Mouse (Mus musculus) hindbrain, postnatal 0 days (tissue): Measurements from ENCODE around the gene Ctdsp2. TPM values are rescaled to one million over a fixed set of nuclear protein-coding genes. Genes with fewer than 3 reads are reported as not detected.
A peak's percentile ranks its signal among the peaks of the same experiment; 100 is the strongest.

Source experiments
- ATAC-seq: fragments of 200-750 bp; cut with Nextera tagmentation; 2 replicates; pipeline ENCODE4 v1.8.0; 2017; ENCODE audit warnings: mild to moderate bottlenecking, moderate TSS enrichment, moderate library complexity
- DNase-seq: peaks from one replicate; pipeline ENCODE4 v3.0.0-alpha.2; 2015; ENCODE audit warnings: low spot score
- H3K27ac ChIP-seq: fragments of 300-500 bp; sonication (generic); 2 replicates; pipeline ENCODE4 v1.5.1; 2014; ENCODE audit warnings: mild to moderate bottlenecking
- H3K27me3 ChIP-seq: fragments of 300-500 bp; sonication (generic); 2 replicates; pipeline ENCODE4 v1.6.1; 2014; ENCODE audit warnings: low read length, mixed read lengths; ENCODE audit not compliant: insufficient read depth
- H3K36me3 ChIP-seq: fragments of 300-500 bp; sonication (generic); 2 replicates; pipeline ENCODE4 v1.6.1; 2014; ENCODE audit warnings: low read length, mixed read lengths; ENCODE audit not compliant: insufficient read depth
- H3K4me1 ChIP-seq: fragments of 300-500 bp; sonication (generic); 2 replicates; pipeline ENCODE4 v1.6.1; 2014; ENCODE audit warnings: antibody characterized with exemption, low read length, mixed read lengths; ENCODE audit not compliant: insufficient read depth
- H3K4me2 ChIP-seq: fragments of 300-500 bp; sonication (generic); 2 replicates; pipeline ENCODE4 v1.6.1; 2014; ENCODE audit warnings: low read depth, mild to moderate bottlenecking, low read length, moderate library complexity, mixed read lengths
- H3K4me3 ChIP-seq: fragments of 300-500 bp; sonication (generic); 2 replicates; pipeline ENCODE4 v1.5.1; 2014; ENCODE audit warnings: low read length
- H3K9ac ChIP-seq: fragments of 300-500 bp; sonication (generic); replicated peaks from 2 replicates; pipeline ENCODE4 v1.6.1; 2014; ENCODE audit warnings: mild to moderate bottlenecking, low read length, moderate library complexity, mixed read lengths
- H3K9me3 ChIP-seq: fragments of 300-500 bp; sonication (generic); 2 replicates; pipeline ENCODE4 v1.6.1; 2016; ENCODE audit warnings: low read length, mixed read lengths
- CTCF ChIP-seq: IDR thresholded peaks from 2 replicates; pipeline ENCODE4 v1.5.1; 2016; ENCODE audit warnings: antibody characterized with exemption, control low read depth, low read depth
- WGBS: fragments of 180-500 bp; shearing (Covaris S2); extraction: QIAGEN DNeasy Blood & Tissue Kit; methylation state at CpG from one replicate; pipeline ENCODE4 v1.1.7; 2014; 5-methylcytosine and 5-hydroxymethylcytosine counted together
- polyA plus RNA-seq: library from polyadenylated mRNA; unstranded; fragments of >200 nt; fragmentation: Nextera tagmentation; extraction: Ambion mirVana; gene quantifications from 2 replicates; pipeline ENCODE4 v1.2.1, GENCODE M21; 2015
- total RNA-seq: library from RNA; depleted of rRNA; stranded (reverse); fragments of >200 nt; gene quantifications from 2 replicates; pipeline ENCODE4 v1.2.3, GENCODE M21; 2014

Gene Ctdsp2
- total and polyA plus RNA-seq, 2 experiments from 2014 or later, result 16.7 to 64.5 TPM

DNA sequence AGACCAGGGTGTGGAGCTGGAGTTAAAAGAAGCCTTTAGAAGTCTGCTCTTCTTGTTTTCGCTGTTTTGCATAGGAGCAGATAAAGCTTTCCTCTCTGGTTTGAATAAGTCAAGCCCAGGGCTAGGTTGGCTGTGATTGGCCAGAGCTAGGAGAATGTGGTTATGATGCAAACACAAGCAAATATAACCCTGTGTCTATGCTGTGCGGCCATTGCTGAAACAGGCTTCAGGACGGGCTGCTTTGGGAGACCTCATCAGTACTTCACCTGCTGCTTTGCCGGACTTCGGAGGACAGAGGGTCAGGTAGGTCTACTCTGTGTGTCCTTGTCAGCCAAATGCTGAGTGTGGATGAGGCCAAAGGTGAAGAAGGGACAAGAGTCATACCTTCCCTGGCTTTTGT is 22.0 kb downstream of the Ctdsp2 start, which contains the start of gene Avil:
TSS of gene Avil (plus strand) at position 181 of the 400 bp plus-strand sequence.
- no peaks in the 10 kb centered on the region for H3K4me1 ChIP-seq
- ATAC-seq (no peak), DNase-seq (no peak)
- H3K27me3 ChIP-seq, result no peaks in the 10 kb centered on the region
- H3K36me3 ChIP-seq, result peaks cover 12% of the 10 kb centered on the region
- no peak within 1 kb of the TSS for H3K4me2 ChIP-seq
- H3K4me3 ChIP-seq, result no peak within 1 kb of the TSS
- no peak for TF ChIP-seq CTCF
- no peak within 1 kb of the TSS for H3K9ac ChIP-seq
- 92% methylated on average over 5 of the region's 5 CpGs for WGBS
- no peaks in the 10 kb centered on the region for H3K9me3 ChIP-seq
- H3K27ac ChIP-seq, result no peak within 1 kb of the TSS

DNA sequence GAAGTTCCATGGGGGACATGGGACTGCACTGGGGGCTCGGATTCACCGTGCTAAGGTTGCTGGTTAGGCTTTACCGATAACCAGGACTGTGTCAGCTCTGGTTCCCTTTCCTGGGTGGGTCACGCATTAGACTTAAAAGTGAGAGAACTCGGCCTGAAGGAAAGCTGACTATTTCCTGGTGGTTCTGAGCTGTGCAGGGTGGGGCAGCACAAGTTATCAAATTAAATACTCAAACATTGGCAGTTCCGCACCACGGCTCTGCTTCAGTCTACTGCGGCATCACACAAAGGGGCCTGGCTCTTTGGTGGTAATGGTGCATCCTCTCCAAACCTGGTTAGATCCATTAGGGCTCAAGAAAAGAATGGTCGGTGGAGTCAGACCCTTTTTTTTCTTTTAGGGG is 22.8 kb downstream of the Ctdsp2 start:
- Histone ChIP-seq H3K27me3 (no peaks in the 10 kb centered on the region), H3K36me3 (peaks cover 12% of the 10 kb centered on the region), H3K4me3 (no peak overlapping the region), H3K27ac (no peak overlapping the region), H3K9me3 (no peaks in the 10 kb centered on the region), H3K4me2 (no peak overlapping the region), H3K9ac (no peak overlapping the region), H3K4me1 (no peaks in the 10 kb centered on the region)
- DNase-seq (no peak), ATAC-seq (no peak)
- TF ChIP-seq CTCF, result no peak
- 84% methylated on average over 9 of the region's 9 CpGs for WGBS

DNA sequence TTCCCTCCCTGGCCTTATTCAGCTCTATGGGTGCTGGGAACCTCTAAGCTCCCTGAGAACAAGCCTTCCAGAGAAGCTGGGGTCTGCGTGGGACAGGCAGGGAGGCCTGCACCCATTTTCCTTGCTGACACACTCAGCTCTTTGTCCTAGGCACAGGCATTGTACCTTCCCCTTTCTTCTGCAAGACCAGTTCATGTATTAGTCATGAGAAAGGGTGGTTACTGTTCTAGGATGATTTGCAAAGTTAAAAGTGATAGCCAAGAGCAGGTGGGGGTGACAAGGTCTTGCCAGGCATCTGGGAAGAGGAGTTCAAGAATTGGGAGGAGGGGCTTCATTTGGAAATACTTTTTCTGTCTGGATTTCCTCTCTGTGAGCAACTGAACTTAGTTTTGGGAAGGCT is 23.5 kb downstream of the Ctdsp2 start:
- TF ChIP-seq CTCF, result no peak
- Histone ChIP-seq H3K27ac (no peak overlapping the region), H3K27me3 (no peaks in the 10 kb centered on the region), H3K36me3 (peaks cover 12% of the 10 kb centered on the region), H3K9me3 (no peaks in the 10 kb centered on the region), H3K4me2 (no peak overlapping the region), H3K4me3 (no peak overlapping the region), H3K9ac (no peak overlapping the region), H3K4me1 (no peaks in the 10 kb centered on the region)
- no peak for DNase-seq
- no peak for ATAC-seq
- 65% methylated on average over 1 of the region's 1 CpGs for WGBS

DNA sequence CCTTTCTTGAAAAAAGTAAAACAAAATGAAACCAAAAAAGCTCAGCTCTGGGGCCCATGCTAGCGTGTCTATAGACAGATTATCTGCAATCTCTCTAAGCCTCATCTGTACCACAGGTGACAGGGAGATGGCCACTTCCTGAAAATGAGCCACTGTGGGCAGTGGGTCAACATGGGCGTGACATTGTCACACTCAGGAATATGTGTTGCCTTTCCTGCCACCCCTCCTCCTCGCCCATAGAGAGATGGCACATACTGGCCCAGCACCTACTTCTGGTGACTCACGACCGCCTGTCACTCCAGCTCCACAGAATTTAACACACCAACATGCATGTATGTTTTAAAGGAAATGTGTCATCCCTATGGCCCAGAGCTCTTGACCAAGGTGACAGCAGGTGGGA is 24.2 kb downstream of the Ctdsp2 start:
- no peak for DNase-seq
- Histone ChIP-seq H3K4me1 (no peaks in the 10 kb centered on the region), H3K36me3 (peaks cover 5% of the 10 kb centered on the region), H3K9ac (no peak overlapping the region), H3K27ac (no peak overlapping the region), H3K9me3 (no peaks in the 10 kb centered on the region), H3K27me3 (no peaks in the 10 kb centered on the region), H3K4me2 (no peak overlapping the region), H3K4me3 (no peak overlapping the region)
- 93% methylated on average over 5 of the region's 5 CpGs for WGBS
- no peak for ATAC-seq
- no peak for TF ChIP-seq CTCF

DNA sequence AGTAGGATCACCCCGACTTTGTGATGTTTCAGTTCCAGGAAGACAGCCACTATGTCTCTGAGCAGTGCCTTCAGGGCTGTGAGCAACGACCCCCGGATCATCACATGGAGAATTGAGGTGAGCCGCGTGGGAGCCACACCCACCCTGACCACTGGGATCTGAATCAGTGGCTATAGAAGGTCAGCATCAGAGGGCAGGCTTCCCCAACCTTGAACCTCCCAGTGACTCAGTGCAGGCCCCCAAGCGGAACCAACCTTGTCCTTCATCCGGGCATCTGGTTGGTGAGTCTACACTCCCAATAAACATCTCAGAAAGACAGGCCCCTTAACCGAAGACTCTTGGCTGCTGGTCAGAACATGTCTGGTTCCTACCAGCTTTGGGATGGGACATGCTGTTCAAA is 24.8 kb downstream of the Ctdsp2 start:
- WGBS, result 84% methylated on average over 8 of the region's 8 CpGs
- DNase-seq, result no peak
- no peaks in the 10 kb centered on the region; the same call in 1 of the 2 replicates for H3K36me3 ChIP-seq

DNA sequence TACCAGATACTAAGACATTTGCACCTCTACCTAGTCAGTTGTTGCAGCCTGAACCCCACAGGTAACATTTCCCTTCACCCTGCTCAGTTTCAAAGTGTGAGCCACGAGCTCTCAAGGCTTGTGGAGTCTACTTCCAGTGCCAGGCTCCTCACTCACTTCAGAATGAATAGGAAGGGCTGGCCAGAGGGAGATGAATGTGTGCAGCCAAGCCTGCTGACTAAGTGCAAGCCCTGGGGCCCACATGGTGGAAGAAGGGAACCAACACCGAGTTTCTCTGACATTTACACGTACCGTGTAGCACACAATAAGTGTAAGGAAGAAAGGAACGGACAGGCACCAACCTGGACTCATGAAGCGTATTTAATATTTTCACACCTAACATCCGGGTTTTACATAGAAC is 25.3 kb downstream of the Ctdsp2 start:
- Histone ChIP-seq H3K4me2 (no peak overlapping the region), H3K27me3 (no peaks in the 10 kb centered on the region), H3K36me3 (no peaks in the 10 kb centered on the region; the same call in 1 of the 2 replicates), H3K9ac (no peak overlapping the region), H3K4me3 (no peak overlapping the region), H3K27ac (no peak overlapping the region), H3K4me1 (no peaks in the 10 kb centered on the region), H3K9me3 (no peaks in the 10 kb centered on the region)
- no peak for ATAC-seq
- 63% methylated on average over 7 of the region's 7 CpGs for WGBS
- no peak for DNase-seq
- TF ChIP-seq CTCF, result no peak

More for the DNA sequence above, 24.8 kb downstream of the Ctdsp2 start:
- Histone ChIP-seq H3K9ac (no peak overlapping the region), H3K4me3 (no peak overlapping the region), H3K4me1 (no peaks in the 10 kb centered on the region), H3K4me2 (no peak overlapping the region), H3K9me3 (no peaks in the 10 kb centered on the region), H3K27me3 (no peaks in the 10 kb centered on the region), H3K27ac (no peak overlapping the region)
- TF ChIP-seq CTCF, result no peak
- ATAC-seq, result no peak

DNA sequence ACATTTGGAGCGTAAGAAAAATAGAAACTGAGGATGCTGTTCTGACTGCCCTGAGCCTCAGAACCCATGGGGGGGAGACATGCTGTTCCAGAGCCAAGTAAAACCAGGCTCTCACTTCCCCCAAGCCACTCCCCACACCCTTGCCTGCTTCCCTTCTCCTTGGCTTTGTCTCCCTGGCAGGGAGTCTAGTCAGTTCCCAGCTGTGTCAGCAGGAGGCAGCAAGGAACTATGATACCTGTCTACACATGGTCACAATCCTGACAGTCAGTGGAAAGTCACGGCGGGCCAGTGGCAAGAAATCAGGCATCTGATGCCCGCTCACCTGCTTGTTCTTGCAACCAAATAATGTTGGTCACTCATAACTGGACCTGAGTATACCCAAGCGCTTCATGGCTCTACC is 38.0 kb downstream of the Ctdsp2 start:
- DNase-seq, result no peak
- no peaks in the 10 kb centered on the region for H3K9me3 ChIP-seq
- no peaks in the 10 kb centered on the region for H3K4me1 ChIP-seq
- no peak overlapping the region for H3K4me2 ChIP-seq
- H3K4me3 ChIP-seq, result no peak overlapping the region
- ATAC-seq, result no peak
- WGBS, result 60% methylated on average over 5 of the region's 5 CpGs
- no peaks in the 10 kb centered on the region for H3K36me3 ChIP-seq
- H3K9ac ChIP-seq, result no peak overlapping the region
- TF ChIP-seq CTCF, result peak; percentile 33; the same call in 1 of the 2 replicates
- no peak overlapping the region for H3K27ac ChIP-seq
- H3K27me3 ChIP-seq, result no peaks in the 10 kb centered on the region
